Mouse (Mus musculus): ENCODE measurements around the gene Ap1m1. TPM values are rescaled to one million over a fixed set of nuclear protein-coding genes. Genes with fewer than 3 reads are reported as not detected.
A peak's percentile ranks its signal among the peaks of the same experiment; 100 is the strongest.

Ap1m1 gene
- polyA plus RNA-seq, 1 experiment: 30.1 TPM

GRCm38 (mm10) chr8:72210710-72211109, 29.1 kb upstream of the Ap1m1 start:
- H3K36me3 ChIP-seq (ENCODE audit: control insufficient read depth, insufficient read depth, low read length, poor library complexity, severe bottlenecking): no peaks in the 10 kb centered on the region
- H3K4me1 ChIP-seq (ENCODE audit: control insufficient read depth, insufficient read depth, low read length): no peaks in the 10 kb centered on the region

GRCm38 (mm10) chr8:72211846-72212245, 28.0 kb upstream of the Ap1m1 start:
- Histone ChIP-seq H3K4me1 (ENCODE audit: control insufficient read depth, insufficient read depth, low read length) (no peaks in the 10 kb centered on the region), H3K4me3 (ENCODE audit: low read depth, low read length) (no peak overlapping the region), H3K9me3 (replicated peaks; ENCODE audit: control insufficient read depth, insufficient read depth, low read length, poor library complexity, severe bottlenecking) (no peaks in the 10 kb centered on the region), H3K36me3 (ENCODE audit: control insufficient read depth, insufficient read depth, low read length, poor library complexity, severe bottlenecking) (no peaks in the 10 kb centered on the region), H3K27me3 (ENCODE audit: control insufficient read depth, insufficient read depth, low read length, poor library complexity, severe bottlenecking) (no peaks in the 10 kb centered on the region), H3K27ac (ENCODE audit: insufficient read depth, low read length) (no peak overlapping the region), H3K9ac (ENCODE audit: low read depth, poor library complexity, severe bottlenecking) (no peak overlapping the region)
- no peak for TF ChIP-seq POLR2A (IDR thresholded peaks at IDR 0.05; ENCODE audit: insufficient read depth, low read length)
- no peak for TF ChIP-seq CTCF (IDR thresholded peaks at IDR 0.05; ENCODE audit: low read depth, low read length)
- no peak for TF ChIP-seq EP300 (IDR thresholded peaks at IDR 0.05; ENCODE audit: insufficient read depth, low read depth, low read length)

More at GRCm38 (mm10) chr8:72210710-72211109, 29.1 kb upstream of the Ap1m1 start:
- no peaks in the 10 kb centered on the region for H3K9me3 ChIP-seq (replicated peaks; ENCODE audit: control insufficient read depth, insufficient read depth, low read length, poor library complexity, severe bottlenecking)
- H3K27ac ChIP-seq (ENCODE audit: insufficient read depth, low read length): no peak overlapping the region
- no peak for TF ChIP-seq POLR2A (IDR thresholded peaks at IDR 0.05; ENCODE audit: insufficient read depth, low read length)
- no peak for TF ChIP-seq EP300 (IDR thresholded peaks at IDR 0.05; ENCODE audit: insufficient read depth, low read depth, low read length)
- no peak for TF ChIP-seq CTCF (IDR thresholded peaks at IDR 0.05; ENCODE audit: low read depth, low read length)
- H3K27me3 ChIP-seq (ENCODE audit: control insufficient read depth, insufficient read depth, low read length, poor library complexity, severe bottlenecking): no peaks in the 10 kb centered on the region
- H3K9ac ChIP-seq (ENCODE audit: low read depth, poor library complexity, severe bottlenecking): no peak overlapping the region
- H3K4me3 ChIP-seq (ENCODE audit: low read depth, low read length): no peak overlapping the region

- no peak for TF ChIP-seq POLR2A (IDR thresholded peaks at IDR 0.05; ENCODE audit: insufficient read depth, low read length)
- TF ChIP-seq EP300 (IDR thresholded peaks at IDR 0.05; ENCODE audit: insufficient read depth, low read depth, low read length): no peak
- TF ChIP-seq CTCF (IDR thresholded peaks at IDR 0.05; ENCODE audit: low read depth, low read length): no peak
- Histone ChIP-seq H3K4me3 (ENCODE audit: low read depth, low read length) (no peak within 1 kb of the TSS), H3K36me3 (ENCODE audit: control insufficient read depth, insufficient read depth, low read length, poor library complexity, severe bottlenecking) (no peaks in the 10 kb centered on the region), H3K9me3 (replicated peaks; ENCODE audit: control insufficient read depth, insufficient read depth, low read length, poor library complexity, severe bottlenecking) (no peaks in the 10 kb centered on the region), H3K4me1 (ENCODE audit: control insufficient read depth, insufficient read depth, low read length) (no peaks in the 10 kb centered on the region), H3K27ac (ENCODE audit: insufficient read depth, low read length) (no peak within 1 kb of the TSS), H3K9ac (ENCODE audit: low read depth, poor library complexity, severe bottlenecking) (no peak within 1 kb of the TSS), H3K27me3 (ENCODE audit: control insufficient read depth, insufficient read depth, low read length, poor library complexity, severe bottlenecking) (no peaks in the 10 kb centered on the region)
Measured at GRCm38 (mm10) chr8:72212751-72213150, 27.1 kb upstream of the Ap1m1 start, which contains the start of gene Cib3. Gene Cib3 (minus strand): TSS chr8:72212837.

GRCm38 (mm10) chr8:72213536-72213935, 26.3 kb upstream of the Ap1m1 start, which contains the start of gene Gm11034:
Gene Gm11034 (minus strand): TSS chr8:72213636.
- no peaks in the 10 kb centered on the region for H3K4me1 ChIP-seq (ENCODE audit: control insufficient read depth, insufficient read depth, low read length)
- no peak within 1 kb of the TSS for H3K27ac ChIP-seq (ENCODE audit: insufficient read depth, low read length)
- no peaks in the 10 kb centered on the region for H3K9me3 ChIP-seq (replicated peaks; ENCODE audit: control insufficient read depth, insufficient read depth, low read length, poor library complexity, severe bottlenecking)
- no peaks in the 10 kb centered on the region for H3K27me3 ChIP-seq (ENCODE audit: control insufficient read depth, insufficient read depth, low read length, poor library complexity, severe bottlenecking)
- TF ChIP-seq EP300 (IDR thresholded peaks at IDR 0.05; ENCODE audit: insufficient read depth, low read depth, low read length) (no peak), CTCF (IDR thresholded peaks at IDR 0.05; ENCODE audit: low read depth, low read length) (no peak), POLR2A (IDR thresholded peaks at IDR 0.05; ENCODE audit: insufficient read depth, low read length) (no peak)
- no peaks in the 10 kb centered on the region for H3K36me3 ChIP-seq (ENCODE audit: control insufficient read depth, insufficient read depth, low read length, poor library complexity, severe bottlenecking)
- H3K4me3 ChIP-seq (ENCODE audit: low read depth, low read length): no peak within 1 kb of the TSS
- no peak within 1 kb of the TSS for H3K9ac ChIP-seq (ENCODE audit: low read depth, poor library complexity, severe bottlenecking)

- Histone ChIP-seq H3K36me3 (ENCODE audit: control insufficient read depth, insufficient read depth, low read length, poor library complexity, severe bottlenecking) (no peaks in the 10 kb centered on the region), H3K9me3 (replicated peaks; ENCODE audit: control insufficient read depth, insufficient read depth, low read length, poor library complexity, severe bottlenecking) (no peaks in the 10 kb centered on the region), H3K4me3 (ENCODE audit: low read depth, low read length) (no peak overlapping the region), H3K9ac (ENCODE audit: low read depth, poor library complexity, severe bottlenecking) (no peak overlapping the region), H3K27ac (ENCODE audit: insufficient read depth, low read length) (no peak overlapping the region), H3K4me1 (ENCODE audit: control insufficient read depth, insufficient read depth, low read length) (no peaks in the 10 kb centered on the region), H3K27me3 (ENCODE audit: control insufficient read depth, insufficient read depth, low read length, poor library complexity, severe bottlenecking) (no peaks in the 10 kb centered on the region)
- TF ChIP-seq CTCF (IDR thresholded peaks at IDR 0.05; ENCODE audit: low read depth, low read length) (peak; percentile 93), POLR2A (IDR thresholded peaks at IDR 0.05; ENCODE audit: insufficient read depth, low read length) (no peak)
Measured at GRCm38 (mm10) chr8:72215060-72215459, 24.8 kb upstream of the Ap1m1 start.

- no peak overlapping the region for H3K9ac ChIP-seq (ENCODE audit: low read depth, poor library complexity, severe bottlenecking)
- H3K36me3 ChIP-seq (ENCODE audit: control insufficient read depth, insufficient read depth, low read length, poor library complexity, severe bottlenecking): no peaks in the 10 kb centered on the region
- no peaks in the 10 kb centered on the region for H3K4me1 ChIP-seq (ENCODE audit: control insufficient read depth, insufficient read depth, low read length)
- no peak overlapping the region for H3K4me3 ChIP-seq (ENCODE audit: low read depth, low read length)
- no peaks in the 10 kb centered on the region for H3K9me3 ChIP-seq (replicated peaks; ENCODE audit: control insufficient read depth, insufficient read depth, low read length, poor library complexity, severe bottlenecking)
- H3K27me3 ChIP-seq (ENCODE audit: control insufficient read depth, insufficient read depth, low read length, poor library complexity, severe bottlenecking): no peaks in the 10 kb centered on the region
- no peak overlapping the region for H3K27ac ChIP-seq (ENCODE audit: insufficient read depth, low read length)
- TF ChIP-seq POLR2A (IDR thresholded peaks at IDR 0.05; ENCODE audit: insufficient read depth, low read length) (no peak), CTCF (IDR thresholded peaks at IDR 0.05; ENCODE audit: low read depth, low read length) (no peak), EP300 (IDR thresholded peaks at IDR 0.05; ENCODE audit: insufficient read depth, low read depth, low read length) (no peak)
Measured at GRCm38 (mm10) chr8:72215871-72216270, 23.9 kb upstream of the Ap1m1 start.

Measured in ES-Bruce4 (cell line).